Mouse (Mus musculus) layer of hippocampus, adult 9-11 months (tissue): Measurements from ENCODE around the gene Cdc42se1.
"Not testable (repeated sequence)": the region's sequence is repeated elsewhere in the genome, so short reads cannot be mapped to it uniquely, and the experiment has no call there.

Experiments
- DNase-seq: peaks from one replicate; pipeline ENCODE4 v3.0.0; 2022

The Cdc42se1 gene

GRCm38 (mm10) chr3:95228148-95228893 lies at the start of gene Cdc42se1:
Gene Cdc42se1, plus strand, starts transcription at chr3:95228732.
- peak; percentile 92 for DNase-seq

- no peak for DNase-seq
Observed at GRCm38 (mm10) chr3:95178948-95179347, 49.6 kb upstream of the Cdc42se1 start.

GRCm38 (mm10) chr3:95179890-95180289 lies 48.6 kb upstream of the Cdc42se1 start:
- DNase-seq = no peak

- DNase-seq = no peak
Observed at GRCm38 (mm10) chr3:95181841-95182240, 46.7 kb upstream of the Cdc42se1 start.

GRCm38 (mm10) chr3:95184796-95185577 lies 43.5 kb upstream of the Cdc42se1 start:
- DNase-seq = no peak

- DNase-seq = no peak
Observed at GRCm38 (mm10) chr3:95186100-95186499, 42.4 kb upstream of the Cdc42se1 start.

- no peak for DNase-seq
Observed at GRCm38 (mm10) chr3:95186888-95187287, 41.6 kb upstream of the Cdc42se1 start.

GRCm38 (mm10) chr3:95194721-95195135 lies 33.8 kb upstream of the Cdc42se1 start:
- no peak for DNase-seq

- DNase-seq = no peak
Observed at GRCm38 (mm10) chr3:95195772-95196171, 32.8 kb upstream of the Cdc42se1 start.

GRCm38 (mm10) chr3:95199101-95199500 lies 29.4 kb upstream of the Cdc42se1 start:
- DNase-seq = no peak

GRCm38 (mm10) chr3:95200132-95200531 lies 28.4 kb upstream of the Cdc42se1 start:
- DNase-seq = no peak

GRCm38 (mm10) chr3:95200562-95200961 lies 28.0 kb upstream of the Cdc42se1 start:
- peak; percentile 31 for DNase-seq

- peak; percentile 48 for DNase-seq
Observed at GRCm38 (mm10) chr3:95203880-95204279, 24.7 kb upstream of the Cdc42se1 start.

GRCm38 (mm10) chr3:95208286-95208685 lies 20.2 kb upstream of the Cdc42se1 start:
- no peak for DNase-seq

- DNase-seq = no peak
Observed at GRCm38 (mm10) chr3:95210585-95210984, 17.9 kb upstream of the Cdc42se1 start.

- DNase-seq = not testable (repeated sequence)
Observed at GRCm38 (mm10) chr3:95212889-95213608, 15.5 kb upstream of the Cdc42se1 start.

- DNase-seq = no peak
Observed at GRCm38 (mm10) chr3:95213609-95213975, 14.9 kb upstream of the Cdc42se1 start.

GRCm38 (mm10) chr3:95216655-95217254 lies 11.8 kb upstream of the Cdc42se1 start:
- DNase-seq = no peak

GRCm38 (mm10) chr3:95217255-95218134 lies 11.0 kb upstream of the Cdc42se1 start, which contains the start of gene Gabpb2:
Gene Gabpb2, minus strand, starts transcription at chr3:95217916.
- DNase-seq = peak; percentile 90

GRCm38 (mm10) chr3:95218466-95219137 lies 9.9 kb upstream of the Cdc42se1 start:
- no peak for DNase-seq

- no peak for DNase-seq
Observed at GRCm38 (mm10) chr3:95223041-95223440, 5.5 kb upstream of the Cdc42se1 start.
